Mouse (Mus musculus) fat pad, adult 2 months (tissue): ENCODE results near the gene Fhdc1.
A peak's percentile ranks its signal among the peaks of the same experiment; 100 is the strongest.

Experiments used
- DNase-seq: peaks from one replicate; pipeline ENCODE4 v3.0.0-alpha.2; 2011; ENCODE audit warnings: low read depth, low spot score; ENCODE audit errors: extremely low read depth

The Fhdc1 gene

GRCm38 (mm10) chr3:84474981-84475775 lies 5.1 kb downstream of the Fhdc1 start:
- peak; percentile 98 for DNase-seq

GRCm38 (mm10) chr3:84474398-84474797 lies 5.8 kb downstream of the Fhdc1 start:
- no peak for DNase-seq

GRCm38 (mm10) chr3:84472955-84473354 lies 7.3 kb downstream of the Fhdc1 start:
- no peak for DNase-seq

- DNase-seq, result no peak
Measured at GRCm38 (mm10) chr3:84472527-84472926, 7.7 kb downstream of the Fhdc1 start.

- DNase-seq, result no peak
Measured at GRCm38 (mm10) chr3:84471146-84471545, 9.1 kb downstream of the Fhdc1 start.

- no peak for DNase-seq
Measured at GRCm38 (mm10) chr3:84468111-84468453, 12.1 kb downstream of the Fhdc1 start.

- no peak for DNase-seq
Measured at GRCm38 (mm10) chr3:84467419-84468110, 12.7 kb downstream of the Fhdc1 start.

- no peak for DNase-seq
Measured at GRCm38 (mm10) chr3:84465822-84466500, 14.3 kb downstream of the Fhdc1 start.

- no peak for DNase-seq
Measured at GRCm38 (mm10) chr3:84461687-84462086, 18.5 kb downstream of the Fhdc1 start.

- no peak for DNase-seq
Measured at GRCm38 (mm10) chr3:84460952-84461351, 19.3 kb downstream of the Fhdc1 start.

- no peak for DNase-seq
Measured at GRCm38 (mm10) chr3:84460499-84460898, 19.7 kb downstream of the Fhdc1 start.

- DNase-seq, result no peak
Measured at GRCm38 (mm10) chr3:84455733-84456417, 24.4 kb downstream of the Fhdc1 start.

GRCm38 (mm10) chr3:84450651-84451050 lies 29.6 kb downstream of the Fhdc1 start:
- no peak for DNase-seq

- no peak for DNase-seq
Measured at GRCm38 (mm10) chr3:84449015-84449414, 31.2 kb downstream of the Fhdc1 start.

- no peak for DNase-seq
Measured at GRCm38 (mm10) chr3:84447803-84448202, 32.4 kb downstream of the Fhdc1 start.

GRCm38 (mm10) chr3:84445838-84446237 lies 34.4 kb downstream of the Fhdc1 start:
- DNase-seq, result no peak

- DNase-seq, result no peak
Measured at GRCm38 (mm10) chr3:84442890-84443289, 37.3 kb downstream of the Fhdc1 start.

GRCm38 (mm10) chr3:84439431-84440210 lies 40.6 kb downstream of the Fhdc1 start:
- no peak for DNase-seq

- no peak for DNase-seq
Measured at GRCm38 (mm10) chr3:84438840-84439239, 41.4 kb downstream of the Fhdc1 start.

GRCm38 (mm10) chr3:84438118-84438517 lies 42.1 kb downstream of the Fhdc1 start:
- DNase-seq, result no peak

GRCm38 (mm10) chr3:84436947-84437346 lies 43.3 kb downstream of the Fhdc1 start:
- DNase-seq, result no peak
